Mouse (Mus musculus) regulatory T cell (primary cell): ENCODE results near the gene Il15.

ENCODE experiments used
- in situ Hi-C: fragments of 300-600 bp; cut with MboI, MseI; formaldehyde crosslinking; loops from one replicate; pipeline ENCODE4 v1.15.1; 2025; ENCODE audit warnings: high pct_unique_total_duplicates

The Il15 gene

DNA sequence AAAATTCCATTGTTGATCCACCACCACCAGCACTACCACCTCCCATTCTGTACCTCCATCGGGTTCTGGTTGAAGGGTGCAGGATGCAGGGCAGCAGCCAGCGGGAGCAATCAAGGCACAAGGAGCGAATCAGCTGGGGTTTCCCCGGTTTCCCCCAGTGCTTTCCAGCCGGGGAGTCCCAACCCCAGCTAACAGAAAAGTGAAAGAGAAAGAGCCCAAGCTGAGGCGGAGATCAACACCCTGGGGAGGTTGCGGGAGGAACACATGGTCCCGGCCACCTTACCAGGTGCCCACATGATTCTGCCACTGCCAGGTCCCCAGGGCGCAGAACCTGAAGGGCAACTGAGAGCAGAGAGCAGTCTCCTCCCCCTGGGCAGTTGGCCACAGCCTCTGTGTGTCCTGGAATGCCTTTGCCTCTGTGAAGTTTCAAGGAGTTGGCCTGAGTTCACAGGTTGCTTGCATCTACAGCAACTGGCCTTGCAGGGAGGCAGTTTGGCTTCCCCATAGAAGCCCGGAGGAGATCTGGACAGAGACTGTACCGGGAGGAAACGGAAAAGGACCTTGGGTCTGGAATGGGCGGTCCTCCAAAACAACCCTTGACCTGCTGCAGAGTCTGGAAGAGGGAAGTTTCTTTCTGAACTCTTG is at the start of gene Il15:
Gene Il15, minus strand, starts transcription at position 537 of the 645 bp plus-strand sequence.
- in situ Hi-C loops = no loop called here

GRCm38 (mm10) chr8:82444897-82445296 is 41.9 kb upstream of the Il15 start:
- in situ Hi-C loops = no loop called here

GRCm38 (mm10) chr8:82416587-82417340 is 13.7 kb upstream of the Il15 start:
- in situ Hi-C loops = no loop called here

GRCm38 (mm10) chr8:82415485-82415884 is 12.5 kb upstream of the Il15 start:
- in situ Hi-C loops = no loop called here

DNA sequence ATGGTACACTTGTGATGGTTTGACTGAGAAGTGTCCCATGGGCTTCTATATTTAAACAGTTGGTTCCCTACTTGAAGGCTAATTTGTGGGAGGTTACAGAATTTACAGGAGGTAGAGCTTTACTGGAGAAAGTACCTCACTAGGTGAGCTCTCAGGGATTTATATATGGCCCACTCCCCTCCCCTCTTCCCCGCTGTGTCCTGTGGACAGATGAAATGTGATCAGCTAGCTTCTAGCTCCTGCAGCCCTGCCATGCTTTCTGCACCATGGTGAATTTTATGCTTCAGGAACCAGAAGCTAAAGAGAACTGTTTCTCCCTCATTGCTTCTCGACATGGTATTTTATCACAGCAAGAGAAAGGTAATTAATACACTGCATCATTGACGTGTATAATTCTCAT is 7.1 kb upstream of the Il15 start:
- in situ Hi-C loops = no loop called here

- in situ Hi-C loops = no loop called here
Observed at GRCm38 (mm10) chr8:82407060-82407459, 4.0 kb upstream of the Il15 start.

DNA sequence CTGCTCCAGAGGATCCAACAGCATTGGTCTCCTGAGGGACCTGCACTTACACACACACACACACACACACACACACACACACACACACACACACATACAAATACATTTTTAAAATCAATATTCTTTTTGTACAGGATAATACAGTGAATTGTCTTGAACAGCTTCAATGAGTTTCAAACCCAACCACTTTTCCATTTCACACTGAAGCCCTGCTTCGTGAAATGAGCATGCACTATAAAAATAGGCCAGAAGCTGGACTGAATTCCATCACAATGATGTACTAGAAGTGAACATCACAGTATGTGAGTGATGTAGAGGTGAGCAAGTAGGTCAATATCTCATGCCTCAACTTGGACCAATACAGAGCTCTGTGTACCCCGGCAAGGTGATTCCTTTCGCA is 1.0 kb upstream of the Il15 start:
- in situ Hi-C loops = no loop called here

DNA sequence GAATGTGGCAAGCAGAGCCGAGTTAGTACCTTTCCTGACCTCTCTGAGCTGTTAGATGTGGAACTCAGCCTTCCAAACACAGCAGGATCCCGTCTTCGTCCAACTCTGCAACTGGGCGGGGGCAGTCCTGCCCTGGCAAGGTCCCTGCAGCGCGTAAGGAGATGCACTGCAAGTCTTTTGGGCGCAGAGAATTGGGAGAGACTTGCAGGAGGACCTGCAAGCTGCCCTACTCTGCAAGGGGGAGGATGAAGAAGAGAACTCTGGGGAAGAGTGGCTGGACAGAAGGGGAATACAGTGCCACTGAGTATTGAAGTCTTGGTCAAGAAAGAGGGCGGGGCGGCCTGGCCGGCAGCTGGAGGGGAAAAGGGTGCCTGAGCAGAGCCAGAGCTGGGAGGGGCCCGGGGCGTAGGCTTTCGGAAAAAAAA is 749 bp downstream of the Il15 start:
- in situ Hi-C loops = no loop called here

GRCm38 (mm10) chr8:82401490-82401889 is 1.5 kb downstream of the Il15 start:
- in situ Hi-C loops = no loop called here

DNA sequence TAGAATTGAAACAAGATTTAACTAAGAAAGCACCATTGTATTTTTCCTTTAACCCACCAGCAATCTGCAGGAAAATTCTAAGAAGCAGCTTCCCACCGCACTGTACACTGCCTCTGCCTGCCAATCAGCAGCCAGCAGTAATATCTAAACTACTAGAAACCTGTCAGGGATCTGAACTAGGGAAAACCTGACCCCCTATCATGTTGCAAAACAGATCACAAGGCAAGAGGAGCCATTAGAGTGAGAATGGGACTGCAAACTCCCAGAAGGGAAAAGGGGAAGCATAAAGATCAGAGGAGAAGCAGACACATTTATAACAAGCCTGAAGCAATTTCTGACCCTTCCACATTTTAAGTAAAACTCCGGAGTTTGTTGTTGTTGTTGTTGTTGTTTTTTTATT is 2.0 kb downstream of the Il15 start:
- in situ Hi-C loops = no loop called here

DNA sequence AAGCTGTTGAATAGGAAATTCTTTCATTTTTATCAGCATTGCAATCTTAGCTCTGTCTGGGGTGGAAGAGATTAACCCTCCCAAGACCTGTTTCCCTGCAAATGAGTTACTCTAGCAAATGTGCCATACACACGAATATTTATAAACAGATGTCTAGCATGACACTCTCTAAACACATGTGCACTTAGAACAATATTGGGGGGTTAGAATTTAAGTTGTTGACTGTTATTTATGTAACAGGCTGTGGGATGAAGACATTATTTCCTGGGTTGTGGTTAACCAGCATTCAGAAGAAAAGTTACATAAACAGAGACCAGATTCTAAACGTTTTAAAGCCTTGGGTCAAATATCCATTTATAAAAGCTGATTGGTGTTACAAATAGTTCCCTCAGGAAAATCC is 2.6 kb downstream of the Il15 start:
- in situ Hi-C loops = no loop called here

GRCm38 (mm10) chr8:82398546-82398945 is 4.5 kb downstream of the Il15 start:
- in situ Hi-C loops = no loop called here

GRCm38 (mm10) chr8:82391258-82391657 is 11.8 kb downstream of the Il15 start:
- in situ Hi-C loops = no loop called here

GRCm38 (mm10) chr8:82388356-82388902 is 14.6 kb downstream of the Il15 start:
- in situ Hi-C loops = no loop called here

DNA sequence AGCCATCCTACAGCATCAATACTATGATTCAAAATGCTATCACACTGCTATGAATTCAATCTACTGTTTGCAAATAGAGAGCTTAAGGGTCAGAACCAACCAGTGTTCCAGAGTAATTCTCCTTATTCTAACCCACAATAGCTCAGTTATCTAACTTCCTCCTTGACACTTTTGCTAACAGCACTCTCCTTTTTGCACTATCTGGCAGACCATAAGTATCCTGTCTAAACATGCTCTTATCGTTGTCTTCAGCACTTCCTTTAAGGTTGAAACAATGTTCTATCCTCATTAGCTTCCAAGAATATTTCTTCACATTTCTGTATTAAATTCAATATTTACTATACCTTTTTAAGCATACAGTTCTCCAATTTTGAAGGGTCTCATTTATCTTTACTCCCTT is 15.4 kb downstream of the Il15 start:
- in situ Hi-C loops = no loop called here

GRCm38 (mm10) chr8:82385867-82386266 is 17.2 kb downstream of the Il15 start:
- in situ Hi-C loops = no loop called here

- in situ Hi-C loops = no loop called here
Observed at GRCm38 (mm10) chr8:82384458-82385234, 18.4 kb downstream of the Il15 start.

DNA sequence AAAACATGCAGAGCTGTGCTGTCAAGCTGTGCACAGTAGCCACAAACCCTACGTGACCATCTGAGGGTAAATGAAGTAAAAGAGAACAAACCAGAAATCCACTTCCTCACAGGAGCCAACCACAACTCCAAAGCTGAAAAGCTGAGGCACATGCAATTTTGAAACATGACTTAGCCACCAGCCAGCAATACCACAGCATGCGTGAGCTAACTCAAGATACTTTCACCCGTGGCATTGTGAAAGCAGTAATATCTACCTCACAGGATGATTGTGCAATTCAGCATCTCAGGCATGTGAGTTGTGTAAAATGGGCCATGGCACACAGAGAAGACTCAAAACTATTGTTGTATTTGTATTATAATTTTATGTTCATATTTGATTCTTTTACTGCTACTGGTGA is 19.7 kb downstream of the Il15 start:
- in situ Hi-C loops = no loop called here

GRCm38 (mm10) chr8:82382316-82382715 is 20.7 kb downstream of the Il15 start:
- in situ Hi-C loops = no loop called here

DNA sequence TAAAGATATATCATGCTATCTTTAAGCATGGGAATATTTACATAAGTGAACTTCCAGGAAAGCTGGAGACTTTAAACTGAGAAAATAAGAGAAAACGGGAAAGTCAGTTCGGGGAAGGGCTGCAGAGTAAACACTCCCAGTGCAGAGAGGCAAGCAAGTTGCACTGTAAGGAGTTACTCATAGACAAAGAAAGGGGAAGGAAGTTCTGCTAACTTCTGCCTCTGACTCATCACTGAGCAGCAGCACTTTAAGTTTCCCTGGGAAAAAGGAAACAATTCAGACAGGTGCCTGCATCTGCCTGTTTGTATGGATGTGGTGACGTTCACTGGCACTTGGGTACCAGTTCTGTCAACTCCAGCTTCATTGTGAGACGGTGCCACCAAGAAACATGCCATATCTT is 28.6 kb downstream of the Il15 start:
- in situ Hi-C loops = loop anchor here (25.0 kb wide), 1 partner anchor 713 kb away; no protein-coding TSS in a partner anchor

DNA sequence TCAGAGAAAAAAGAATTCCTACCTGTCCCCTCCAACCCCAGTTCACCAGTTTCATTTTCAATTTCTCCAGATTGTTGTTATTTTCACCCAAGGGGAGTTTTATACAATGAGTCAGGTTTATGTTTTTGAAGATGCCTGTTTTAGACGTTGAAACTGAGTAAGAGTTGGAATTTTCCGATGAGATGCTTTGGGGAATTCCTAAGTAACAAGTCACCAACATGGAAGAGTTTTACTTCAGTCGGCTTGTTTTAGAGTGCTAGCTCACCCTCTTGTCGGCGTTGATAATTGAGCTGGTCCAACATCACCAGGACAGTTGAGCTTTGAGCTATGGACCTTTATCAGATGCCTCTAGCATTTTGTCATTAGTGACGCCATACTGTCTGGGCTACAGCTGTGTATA is 30.2 kb downstream of the Il15 start:
- in situ Hi-C loops = loop anchor here (25.0 kb wide), 1 partner anchor 714 kb away; no protein-coding TSS in a partner anchor

- in situ Hi-C loops = loop anchor here (25.0 kb wide), 1 partner anchor 717 kb away; no protein-coding TSS in a partner anchor
Observed at GRCm38 (mm10) chr8:82370657-82371056, 32.4 kb downstream of the Il15 start.
